8 mouse cellular contexts compared by ENCODE assay signal in genomic region chr4:136140327-136141250, GRCm38 (mm10). TPM values are rescaled to one million over a fixed set of nuclear protein-coding genes. Genes with fewer than 3 reads are reported as not detected.
DNase-seq lines count a peak whose midpoint lies in the region; ATAC-seq lines count a peak whose summit lies in the region.

No protein-coding gene starts in this region.

- WGBS in heart, embryonic 14.5 days = 11% methylated on average over 31 of the region's 31 CpGs
- 10% methylated on average over 31 of the region's 31 CpGs for WGBS in liver, embryonic 16.5 days (ENCODE audit: insufficient replicate concordance)
- 6% methylated on average over 31 of the region's 31 CpGs for WGBS in neural tube, embryonic 13.5 days

- peaks cover 5% of the 10 kb centered on the region for H3K36me3 ChIP-seq in heart, embryonic 14.5 days (ENCODE audit: control insufficient read depth, insufficient read depth, low read length)
- H3K36me3 ChIP-seq in liver, embryonic 16.5 days (ENCODE audit: control insufficient read depth, insufficient read depth) = no peaks in the 10 kb centered on the region
- no peaks in the 10 kb centered on the region for H3K36me3 ChIP-seq in neural tube, embryonic 13.5 days

- peak overlapping the region; percentile 61 for H3K9ac ChIP-seq in heart, embryonic 14.5 days (ENCODE audit: low read length)
- no peak overlapping the region for H3K9ac ChIP-seq in liver, embryonic 16.5 days (ENCODE audit: low read depth, low read length)
- peak overlapping the region; percentile 58 for H3K9ac ChIP-seq in neural tube, embryonic 13.5 days

- no peaks in the 10 kb centered on the region for H3K9me3 ChIP-seq in heart, embryonic 14.5 days (ENCODE audit: control insufficient read depth, low read length)
- no peaks in the 10 kb centered on the region for H3K9me3 ChIP-seq in liver, embryonic 16.5 days (replicated peaks; ENCODE audit: control insufficient read depth, low read length)
- H3K9me3 ChIP-seq in neural tube, embryonic 13.5 days = no peaks in the 10 kb centered on the region

- H3K4me3 ChIP-seq in heart, embryonic 14.5 days (ENCODE audit: control insufficient read depth in 1 of 2, insufficient read depth in 1 of 2, low read depth in 1 of 2, low read length in 2 of 2) = peak overlapping the region; percentile 3 to 23; a peak in 3 of 4 replicates
- peak overlapping the region; percentile 15; the same call in 1 of the 2 replicates for H3K4me3 ChIP-seq in liver, embryonic 16.5 days (ENCODE audit: low read depth, low read length)
- H3K4me3 ChIP-seq in neural tube, embryonic 13.5 days = peak overlapping the region; percentile 29

- peak; percentile 73 for ATAC-seq in heart, embryonic 14.5 days (ENCODE audit: insufficient number of reproducible peaks, insufficient read depth, low FRiP score, low read depth)
- peak; percentile 72 for ATAC-seq in liver, embryonic 16.5 days (ENCODE audit: low read depth)
- peak; percentile 81 for ATAC-seq in neural tube, embryonic 13.5 days (ENCODE audit: low read depth)

- H3K4me1 ChIP-seq in heart, embryonic 14.5 days (ENCODE audit: control insufficient read depth in 2 of 2, insufficient read depth in 2 of 2, low read length in 2 of 2) = peaks cover 38 to 58% of the 10 kb centered on the region in 2 experiments
- peaks cover 24% of the 10 kb centered on the region for H3K4me1 ChIP-seq in liver, embryonic 16.5 days (ENCODE audit: control insufficient read depth, low read depth, low read length)
- H3K4me1 ChIP-seq in neural tube, embryonic 13.5 days (replicated peaks) = peaks cover 87% of the 10 kb centered on the region

- H3K4me2 ChIP-seq in heart, embryonic 14.5 days (ENCODE audit: low read length) = peak overlapping the region; percentile 86
- peak overlapping the region; percentile 39 for H3K4me2 ChIP-seq in liver, embryonic 16.5 days (ENCODE audit: low read depth, low read length)
- H3K4me2 ChIP-seq in neural tube, embryonic 13.5 days = peak overlapping the region; percentile 57

- peaks cover under 1% of the 10 kb centered on the region; the same call in 1 of the 2 replicates for H3K27me3 ChIP-seq in heart, embryonic 14.5 days (ENCODE audit: control insufficient read depth, insufficient read depth, low read length)
- peaks cover 80% of the 10 kb centered on the region for H3K27me3 ChIP-seq in liver, embryonic 16.5 days (ENCODE audit: control insufficient read depth, insufficient read depth, low read depth, low read length)
- H3K27me3 ChIP-seq in neural tube, embryonic 13.5 days = peaks cover 10% of the 10 kb centered on the region; the same call in 1 of the 2 replicates

- peak; percentile 84 for DNase-seq in A20 (ENCODE audit: low read depth, low spot score)
- DNase-seq in adrenal gland, postnatal 25 days = peak; percentile 94
- peak; percentile 99 for DNase-seq in fibroblast of lung, adult 2 months (ENCODE audit: low read depth)
- DNase-seq in kidney, postnatal 14 days = peak; percentile 97
- DNase-seq in testis, postnatal 14 days (ENCODE audit: low spot score) = peak; percentile 87

- H3K27ac ChIP-seq in heart, embryonic 14.5 days (replicated peaks in 1 of 2; ENCODE audit: control insufficient read depth in 1 of 2, insufficient read depth in 1 of 2, low read depth in 2 of 2, low read length in 2 of 2) = peak overlapping the region; percentile 93 to 97
- peak overlapping the region; percentile 70 for H3K27ac ChIP-seq in liver, embryonic 16.5 days (ENCODE audit: low read length)
- peak overlapping the region; percentile 93 for H3K27ac ChIP-seq in neural tube, embryonic 13.5 days (replicated peaks)

RNA-seq across cellular contexts. Expression of gene Id3, which starts 2.7 kb away (rescaled TPM):
- total RNA-seq in adrenal gland, postnatal 25 days (2021) = 59.6 and 78.0 TPM in 2 replicates
- 247 and 296 TPM in 2 replicates for polyA plus RNA-seq in heart, embryonic 14.5 days (2014; fragmentation: Nextera tagmentation; extraction: Ambion mirVana)
- polyA plus RNA-seq in liver, embryonic 16.5 days (2015; fragmentation: Nextera tagmentation; extraction: Ambion mirVana) = 37.5 and 40.6 TPM in 2 replicates
- 235 and 273 TPM in 2 replicates for polyA plus RNA-seq in neural tube, embryonic 13.5 days (2015; fragmentation: Nextera tagmentation; extraction: Ambion mirVana)

RNA-seq across cellular contexts. Expression of gene E2f2, which starts 31.6 kb away (rescaled TPM):
- 4.1 and 4.8 TPM in 2 replicates for total RNA-seq in adrenal gland, postnatal 25 days (2021)
- polyA plus RNA-seq in heart, embryonic 14.5 days (2014; fragmentation: Nextera tagmentation; extraction: Ambion mirVana) = 2.5 and 3.1 TPM in 2 replicates
- polyA plus RNA-seq in liver, embryonic 16.5 days (2015; fragmentation: Nextera tagmentation; extraction: Ambion mirVana) = 83.5 and 93.6 TPM in 2 replicates
- 2.5 and 3.3 TPM in 2 replicates for polyA plus RNA-seq in neural tube, embryonic 13.5 days (2015; fragmentation: Nextera tagmentation; extraction: Ambion mirVana)

Comparison
In these comparisons a context has a peak if more than half of its experiments do, and no peak if none do; other contexts are left out.
1. Peak in every context shown above with its lines: DNase-seq, ATAC-seq, H3K4me3 ChIP-seq and H3K27ac ChIP-seq.
2. RNA of gene E2f2, which starts 31.6 kb away (polyA plus RNA-seq): 83.5 to 93.6 TPM in liver, embryonic 16.5 days; 2.5 to 3.1 TPM in heart, embryonic 14.5 days and 2.5 to 3.3 TPM in neural tube, embryonic 13.5 days; every median in the first group is over 10 times any median in the second.